Mouse (Mus musculus) yolk sac, embryonic 10.5 days (tissue): Measurements from ENCODE around the gene Tuba8.

Experiments
- DNase-seq: peaks from one replicate; pipeline ENCODE4 v3.0.0-alpha.2; 2017; ENCODE audit warnings: low spot score

Gene Tuba8

GRCm38 (mm10) chr6:121226744-121227143, 16.2 kb downstream of the Tuba8 start:
- DNase-seq: no peak

GRCm38 (mm10) chr6:121228421-121228820, 17.9 kb downstream of the Tuba8 start:
- no peak for DNase-seq

- DNase-seq: no peak
These were observed 22.2 kb downstream of the Tuba8 start for GRCm38 (mm10) chr6:121232652-121233051.

- DNase-seq: no peak
These were observed 25.9 kb downstream of the Tuba8 start for GRCm38 (mm10) chr6:121236386-121236785.

DNA sequence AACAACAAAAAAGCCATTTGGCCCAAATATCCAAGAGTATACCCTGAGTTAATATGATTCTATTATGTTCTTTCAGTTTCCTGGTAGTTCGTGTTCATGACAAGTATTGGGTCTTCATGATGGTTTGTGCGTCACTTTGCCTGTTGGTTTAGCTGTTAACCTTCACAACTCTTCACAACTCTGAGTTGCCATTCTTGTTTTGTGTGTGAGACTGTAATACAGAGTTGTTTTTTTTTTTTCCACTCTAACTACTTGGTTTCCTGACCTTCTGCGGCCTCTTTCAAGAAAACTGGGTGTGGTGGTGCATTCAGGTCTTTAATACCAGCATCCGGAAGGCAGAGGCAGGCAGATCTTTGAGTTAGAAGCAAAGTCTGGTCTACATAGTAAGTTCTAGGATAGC, 27.7 kb downstream of the Tuba8 start:
- no peak for DNase-seq

DNA sequence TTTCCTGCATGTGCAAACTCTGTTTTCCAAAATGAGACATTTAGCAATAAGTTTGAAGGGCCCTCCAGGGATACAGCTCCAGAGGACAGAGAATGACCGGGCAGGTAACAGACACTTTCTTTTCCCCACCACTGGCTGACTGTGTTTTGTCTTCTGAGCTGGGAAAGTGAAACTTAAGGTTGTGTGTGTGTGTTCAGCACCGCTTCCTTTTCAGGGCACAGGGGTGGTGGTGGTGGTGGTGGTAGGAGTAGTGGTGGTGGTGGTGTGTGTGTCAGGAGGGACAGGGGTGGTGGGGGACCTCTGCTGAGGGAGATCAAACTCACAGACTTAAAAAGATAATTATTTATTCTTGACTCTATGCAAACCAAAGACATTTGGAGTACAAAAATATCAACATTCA, 31.3 kb downstream of the Tuba8 start:
- DNase-seq: no peak

GRCm38 (mm10) chr6:121243161-121243560, 32.7 kb downstream of the Tuba8 start:
- no peak for DNase-seq

DNA sequence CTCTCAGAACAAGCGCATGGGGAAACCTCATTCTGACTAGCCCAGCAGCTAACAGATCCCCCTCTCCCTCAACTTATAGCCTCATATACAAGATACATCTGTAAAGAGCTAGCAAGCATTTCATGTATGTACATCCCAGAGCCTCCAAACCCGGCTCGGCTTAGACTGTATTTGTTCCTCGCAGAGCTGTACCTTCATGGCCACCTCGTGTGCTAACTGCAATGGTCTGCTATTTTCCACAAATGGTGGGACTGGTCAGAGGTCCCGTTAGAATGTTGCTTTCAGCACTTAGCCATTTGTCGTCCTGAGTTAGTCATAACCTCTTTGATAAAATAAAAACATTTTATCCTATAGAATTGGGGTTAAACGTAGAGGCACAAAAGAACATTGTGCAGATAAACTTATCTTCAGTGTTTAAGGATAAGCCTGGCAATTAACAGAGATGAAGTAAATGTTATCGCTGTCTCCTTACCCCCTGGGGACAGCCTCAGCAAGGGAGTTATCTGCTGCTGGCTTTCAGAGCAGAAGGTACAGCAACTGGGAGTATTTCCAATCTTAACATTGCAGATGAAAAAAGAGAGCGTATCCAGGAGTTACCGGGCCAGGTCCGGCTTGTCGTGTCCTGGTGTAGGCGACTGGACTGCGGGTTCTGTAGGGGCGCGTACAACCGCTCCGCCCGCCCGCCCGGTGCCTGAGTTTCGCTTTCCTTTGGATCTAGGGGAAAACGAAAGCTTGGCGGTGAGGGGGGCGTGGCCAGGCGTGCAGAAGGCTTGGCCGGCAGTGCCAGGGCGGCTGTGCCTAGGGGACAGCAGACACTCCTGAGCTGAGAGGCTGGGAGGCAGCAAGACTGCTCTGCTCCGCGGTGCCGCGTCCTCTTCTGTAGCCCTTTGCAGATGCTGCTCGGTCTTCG, 34.9 kb downstream of the Tuba8 start, which contains the start of gene Usp18:
Gene Usp18 (plus strand): TSS at position 780 of the 910 bp plus-strand sequence.
- peak; percentile 83 for DNase-seq

- DNase-seq: no peak
These were observed 35.5 kb downstream of the Tuba8 start for GRCm38 (mm10) chr6:121246037-121246361.

GRCm38 (mm10) chr6:121250406-121250805, 39.9 kb downstream of the Tuba8 start:
- DNase-seq: peak; percentile 27

DNA sequence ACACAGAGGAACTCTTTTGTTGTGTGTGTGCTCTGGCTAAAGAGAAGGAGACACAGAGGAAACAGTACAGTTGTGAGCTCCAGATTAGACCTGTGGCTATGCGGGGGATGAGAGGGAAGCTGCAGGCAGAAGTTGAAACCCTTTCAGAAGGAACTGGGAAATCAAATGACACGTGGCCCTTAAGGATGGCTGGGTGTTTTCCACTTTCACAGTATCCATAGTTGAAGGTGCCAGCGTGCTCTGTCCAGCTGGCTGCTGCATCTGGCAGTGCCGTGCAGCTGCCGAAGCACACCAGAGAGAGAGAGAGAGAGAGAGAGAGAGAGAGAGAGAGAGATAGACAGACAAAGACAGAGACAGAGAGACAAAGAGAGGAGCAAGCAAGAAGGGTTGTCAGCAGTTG, 40.8 kb downstream of the Tuba8 start:
- no peak for DNase-seq

DNA sequence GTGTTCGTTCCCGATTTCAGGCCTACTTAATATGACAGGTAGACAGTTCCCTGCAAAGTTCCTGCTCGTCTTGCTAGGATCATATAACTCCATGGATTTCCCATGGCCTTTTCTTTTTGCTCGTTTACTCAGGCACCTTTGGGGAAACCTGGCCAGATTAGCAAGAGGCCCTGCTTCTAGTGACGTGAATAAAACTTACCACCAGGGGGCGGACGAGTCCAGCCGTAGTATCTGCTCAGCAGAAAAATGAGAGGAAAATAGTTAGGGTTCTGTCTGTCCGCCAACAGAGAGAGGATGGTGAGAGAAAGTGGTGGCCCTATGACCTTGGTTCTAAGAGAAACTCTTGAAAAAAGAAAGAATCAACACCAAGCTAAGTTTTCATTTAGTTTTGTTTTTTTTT, 50.1 kb downstream of the Tuba8 start:
- peak; percentile 27 for DNase-seq

GRCm38 (mm10) chr6:121261233-121261632, 50.7 kb downstream of the Tuba8 start:
- DNase-seq: no peak

GRCm38 (mm10) chr6:121262004-121262403, 51.5 kb downstream of the Tuba8 start:
- DNase-seq: no peak

DNA sequence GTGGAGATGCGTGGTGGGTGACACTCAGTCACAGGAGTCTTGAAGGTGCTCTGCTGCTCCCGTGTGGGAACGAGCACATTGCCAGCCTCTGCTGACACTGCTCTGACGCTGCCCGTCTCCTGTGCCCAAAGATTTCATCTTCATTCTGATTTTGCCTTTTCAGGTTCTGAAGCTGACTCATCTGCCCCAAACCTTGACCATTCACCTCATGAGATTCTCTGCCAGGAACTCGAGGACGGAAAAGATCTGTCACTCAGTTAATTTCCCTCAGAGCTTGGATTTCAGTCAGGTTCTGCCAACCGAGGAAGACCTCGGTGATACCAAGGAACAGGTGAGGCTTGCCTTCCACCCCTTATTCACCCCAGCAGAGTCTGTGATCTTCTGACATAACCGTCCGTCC, 52.0 kb downstream of the Tuba8 start:
- DNase-seq: no peak

DNA sequence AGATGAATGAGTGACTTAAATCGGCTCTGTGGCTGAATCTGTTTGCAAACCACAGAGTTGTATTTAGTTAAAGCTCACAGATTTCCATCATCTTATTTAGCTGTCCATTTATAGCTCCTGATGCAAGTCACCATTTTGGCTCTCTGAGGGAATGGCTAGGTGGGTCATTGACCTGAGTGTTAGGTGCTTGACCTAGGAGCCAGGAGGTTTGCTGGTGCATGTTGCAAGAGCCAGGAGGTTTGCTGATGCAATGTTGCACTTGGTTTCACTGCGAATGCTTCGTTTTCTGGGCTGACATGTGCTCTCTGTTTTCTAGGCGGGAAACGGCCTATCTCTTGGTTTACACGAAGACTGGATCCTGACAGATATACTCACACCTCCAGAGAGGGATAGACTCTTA, 59.7 kb downstream of the Tuba8 start:
- DNase-seq: peak; percentile 13

GRCm38 (mm10) chr6:121271707-121272074, 61.2 kb downstream of the Tuba8 start:
- no peak for DNase-seq

GRCm38 (mm10) chr6:121272075-121272800, 61.7 kb downstream of the Tuba8 start:
- peak; percentile 73 for DNase-seq

GRCm38 (mm10) chr6:121274356-121274755, 63.9 kb downstream of the Tuba8 start:
- peak; percentile 45 for DNase-seq
